Comparison of ENCODE assay signal across 14 mouse cellular contexts in genomic region chr13:75727932-75728331, GRCm38 (mm10).
"Had no signal": no experiment of that assay in that cellular context is flagged by ENCODE, and none has a peak within 500 bp of the region (broad histone marks: within the 10 kb centered on the region; RNA-seq: fewer than 3 reads in every experiment).

No protein-coding gene starts in this region.

- DNase-seq: kidney, adult 11 months; kidney, adult 9 months; kidney, postnatal 36 days; lung, postnatal 14 days; right cerebral cortex, postnatal 4 days; spleen, adult 18-20 months; thymus, adult 18-20 months; thymus, postnatal 14 days had no signal

- H3K27ac ChIP-seq: kidney, postnatal 0 days; limb, embryonic 12.5 days; lung, embryonic 15.5 days; macrophage; midbrain, embryonic 13.5 days had no signal

- H3K9me3 ChIP-seq: limb, embryonic 12.5 days; lung, embryonic 15.5 days; midbrain, embryonic 13.5 days had no signal

- H3K36me3 ChIP-seq: limb, embryonic 12.5 days; lung, embryonic 15.5 days; midbrain, embryonic 13.5 days had no signal

- H3K4me2 ChIP-seq: limb, embryonic 12.5 days; lung, embryonic 15.5 days; midbrain, embryonic 13.5 days had no signal

- ATAC-seq: midbrain, embryonic 13.5 days had no signal

- H3K9ac ChIP-seq: limb, embryonic 12.5 days; lung, embryonic 15.5 days; midbrain, embryonic 13.5 days had no signal

- H3K4me3 ChIP-seq: left cerebral cortex, adult 2 months; limb, embryonic 12.5 days; lung, embryonic 15.5 days; midbrain, embryonic 13.5 days had no signal

- H3K27me3 ChIP-seq: limb, embryonic 12.5 days; lung, embryonic 15.5 days; midbrain, embryonic 13.5 days had no signal
